Mouse (Mus musculus) G1E (cell line): ENCODE data around the gene B4gat1. TPM values are rescaled to one million over a fixed set of nuclear protein-coding genes. Genes with fewer than 3 reads are reported as not detected.

Experiments used
- ATAC-seq: 2 replicates; pipeline ENCODE4 v1.8.0; 2016; ENCODE audit warnings: mild to moderate bottlenecking; ENCODE audit not compliant: insufficient number of reproducible peaks, poor library complexity, low FRiP score, severe bottlenecking; ENCODE audit errors: extremely low read depth
- DNase-seq: peaks from one replicate; pipeline ENCODE4 v3.0.0; 2012; ENCODE audit warnings: low spot score
- H3K27me3 ChIP-seq: 2 replicates; pipeline ENCODE4 v1.6.1; 2012; ENCODE audit warnings: mild to moderate bottlenecking, low read length, inconsistent platforms; ENCODE audit not compliant: insufficient read depth
- H3K36me3 ChIP-seq: replicated peaks from 2 replicates; pipeline ENCODE3; 2012; ENCODE audit warnings: mild to moderate bottlenecking, inconsistent platforms
- H3K4me1 ChIP-seq: 2 replicates; pipeline ENCODE4 v1.6.1; 2012; ENCODE audit warnings: low read depth, low read length, inconsistent platforms, mixed read lengths; ENCODE audit not compliant: insufficient read depth
- H3K4me3 ChIP-seq: 2 replicates; pipeline ENCODE4 v1.5.1; 2012; ENCODE audit warnings: low read depth, mild to moderate bottlenecking, inconsistent platforms, low read length, moderate library complexity, mixed read lengths
- H3K9me3 ChIP-seq: replicated peaks from 2 replicates; pipeline ENCODE4 v1.6.1; 2012; ENCODE audit warnings: inconsistent platforms
- CTCF ChIP-seq: IDR thresholded peaks from 2 replicates; pipeline ENCODE4 v1.5.1; 2012; ENCODE audit warnings: low read depth, low read length, inconsistent platforms, mixed read lengths
- GATA1 ChIP-seq: IDR thresholded peaks from 2 replicates; pipeline ENCODE4 v1.6.1; 2012; ENCODE audit warnings: borderline replicate concordance, low read length, inconsistent platforms, mixed read lengths
- GATA2 ChIP-seq: IDR thresholded peaks from 2 replicates; pipeline ENCODE4 v1.6.1; 2012; ENCODE audit warnings: low read depth, low read length, inconsistent platforms, borderline replicate concordance
- POLR2AphosphoS5 ChIP-seq: IDR thresholded peaks from 2 replicates; pipeline ENCODE4 v1.6.1; 2012; ENCODE audit warnings: low read depth, low read length, inconsistent platforms; ENCODE audit not compliant: insufficient replicate concordance
- TAL1 ChIP-seq: conservative IDR thresholded peaks from 2 replicates; pipeline ENCODE4 v1.6.1; 2012; ENCODE audit warnings: low read depth, low read length, inconsistent platforms, mixed read lengths
- polyA plus RNA-seq: library from polyadenylated mRNA; stranded (reverse); fragments of >175 nt; gene quantifications from 2 replicates; pipeline ENCODE4 v1.2.3, GENCODE M21; 2012
- total RNA-seq, 2 experiments: library from RNA; stranded (forward) in 1 of 2; stranded (reverse) in 1 of 2; fragments of 200-1000 nt in 1 of 2; fragments of >200 nt in 1 of 2; fragmentation: Nextera tagmentation in 1 of 2; gene quantifications; 2 replicates each; pipeline ENCODE4 v1.2.3; 2014 to 2017

B4gat1 gene
- total and polyA plus RNA-seq, 3 experiments: 1.7 to 8.9 (median 7.2) TPM

DNA sequence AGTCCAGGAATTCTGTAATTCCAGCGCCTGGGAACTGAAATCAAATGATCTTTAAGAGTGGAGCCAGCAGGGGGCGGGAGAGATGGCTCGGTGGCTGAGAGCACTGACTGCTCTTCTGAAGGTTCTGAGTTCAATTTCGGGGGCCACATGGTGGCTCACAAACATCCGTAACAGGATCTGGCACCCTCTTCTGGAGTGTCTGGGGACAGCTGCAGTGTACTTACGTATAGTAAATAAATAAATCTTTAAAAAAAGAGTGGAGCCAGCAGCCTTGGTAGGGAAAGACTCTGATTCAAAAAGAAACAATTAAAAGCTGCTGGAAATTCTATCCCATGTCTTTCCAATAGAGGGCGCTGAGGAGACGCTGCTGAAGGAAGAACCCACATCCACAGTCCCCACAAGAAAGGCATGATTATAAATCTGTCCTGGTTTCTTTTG, 23.6 kb upstream of the B4gat1 start:
- no peak for TF ChIP-seq GATA2
- TF ChIP-seq CTCF: peak; percentile 70
- TF ChIP-seq POLR2AphosphoS5: no peak
- DNase-seq (peak; percentile 27), ATAC-seq (no peak)
- no peaks in the 10 kb centered on the region for H3K9me3 ChIP-seq
- H3K36me3 ChIP-seq: no peaks in the 10 kb centered on the region
- peaks cover 14% of the 10 kb centered on the region for H3K4me1 ChIP-seq
- peaks cover 18% of the 10 kb centered on the region for H3K27me3 ChIP-seq
- no peak overlapping the region for H3K4me3 ChIP-seq

DNA sequence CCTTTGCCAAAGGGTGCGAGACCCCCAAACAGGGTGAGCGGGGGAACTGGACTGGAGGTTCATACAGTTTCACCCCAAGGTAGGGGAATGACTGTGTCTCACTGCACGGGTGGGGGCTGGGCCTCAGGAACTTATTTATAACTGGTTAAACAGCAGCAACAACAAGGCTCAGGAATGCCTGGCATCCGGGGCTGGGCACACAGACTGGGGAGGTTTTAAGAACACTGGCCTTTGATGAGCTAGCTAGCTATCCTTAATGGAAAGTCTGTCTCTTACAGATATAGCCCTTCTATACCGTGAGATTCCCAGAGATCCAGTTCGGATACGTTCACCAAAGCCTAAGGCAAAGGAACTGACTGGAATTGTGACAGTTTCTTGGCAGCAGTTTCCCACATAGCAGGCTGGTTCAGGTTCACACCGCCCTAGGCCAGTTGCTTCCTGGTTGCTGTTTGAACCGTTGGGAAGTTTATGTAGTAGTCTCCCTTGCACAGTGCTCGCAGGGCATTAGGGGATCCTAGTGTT, 22.3 kb upstream of the B4gat1 start:
- Histone ChIP-seq H3K36me3 (no peaks in the 10 kb centered on the region), H3K4me3 (no peak overlapping the region), H3K9me3 (no peaks in the 10 kb centered on the region), H3K27me3 (peaks cover 18% of the 10 kb centered on the region), H3K4me1 (peaks cover 16% of the 10 kb centered on the region)
- DNase-seq (no peak), ATAC-seq (no peak)
- TF ChIP-seq CTCF: no peak
- no peak for TF ChIP-seq GATA2
- TF ChIP-seq POLR2AphosphoS5: no peak
- TF ChIP-seq TAL1: no peak
- TF ChIP-seq GATA1: no peak

DNA sequence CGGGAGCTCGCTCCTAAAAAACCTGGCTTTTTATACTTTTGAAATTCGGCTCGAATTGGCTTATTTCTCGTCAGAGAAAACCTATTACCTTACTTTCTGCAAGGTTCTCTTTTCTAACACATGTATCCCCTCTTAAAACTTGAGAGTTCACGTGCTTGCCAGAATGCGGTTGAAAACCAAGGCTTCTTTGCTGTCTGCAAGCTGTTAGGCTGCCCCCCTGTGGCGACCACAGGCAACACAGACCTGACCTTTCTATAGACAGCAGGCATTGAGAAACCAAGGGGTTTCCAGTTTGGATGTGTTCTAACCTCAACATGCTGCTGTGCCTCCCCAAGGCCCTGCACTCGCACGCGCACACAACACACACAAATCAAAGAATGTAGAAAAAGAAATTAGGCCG, 21.8 kb upstream of the B4gat1 start:
- no peak for TF ChIP-seq GATA2
- TF ChIP-seq GATA1: no peak
- no peak for TF ChIP-seq TAL1
- peak; percentile 63 for TF ChIP-seq CTCF
- TF ChIP-seq POLR2AphosphoS5: no peak
- ATAC-seq: no peak
- Histone ChIP-seq H3K9me3 (no peaks in the 10 kb centered on the region), H3K27me3 (peaks cover 18% of the 10 kb centered on the region), H3K4me1 (peaks cover 16% of the 10 kb centered on the region), H3K36me3 (no peaks in the 10 kb centered on the region), H3K4me3 (no peak overlapping the region)
- DNase-seq: peak; percentile 38

DNA sequence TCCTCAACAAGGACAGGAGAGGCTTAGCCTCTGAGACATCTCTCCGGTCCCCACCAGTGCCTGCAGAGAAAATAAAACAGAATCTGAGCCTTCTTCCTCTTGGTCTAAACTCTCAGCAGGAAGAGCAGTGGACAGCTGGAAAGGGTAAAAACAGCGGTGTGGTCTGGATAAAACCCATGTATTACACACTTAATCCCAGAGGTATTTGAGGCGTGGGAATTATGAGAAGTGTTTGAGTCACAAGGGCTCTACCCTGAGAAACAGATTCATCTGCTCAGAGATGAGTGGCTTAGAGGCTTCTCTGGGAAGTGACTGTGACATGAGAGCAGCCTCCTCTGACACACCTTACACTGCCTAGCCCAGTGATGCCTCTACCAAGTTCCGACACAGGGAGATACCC, 21.0 kb upstream of the B4gat1 start:
- Histone ChIP-seq H3K9me3 (no peaks in the 10 kb centered on the region), H3K36me3 (no peaks in the 10 kb centered on the region), H3K27me3 (peaks cover 16% of the 10 kb centered on the region), H3K4me3 (no peak overlapping the region), H3K4me1 (peaks cover 18% of the 10 kb centered on the region)
- ATAC-seq: no peak
- no peak for DNase-seq
- TF ChIP-seq GATA1: no peak
- TF ChIP-seq TAL1: no peak

DNA sequence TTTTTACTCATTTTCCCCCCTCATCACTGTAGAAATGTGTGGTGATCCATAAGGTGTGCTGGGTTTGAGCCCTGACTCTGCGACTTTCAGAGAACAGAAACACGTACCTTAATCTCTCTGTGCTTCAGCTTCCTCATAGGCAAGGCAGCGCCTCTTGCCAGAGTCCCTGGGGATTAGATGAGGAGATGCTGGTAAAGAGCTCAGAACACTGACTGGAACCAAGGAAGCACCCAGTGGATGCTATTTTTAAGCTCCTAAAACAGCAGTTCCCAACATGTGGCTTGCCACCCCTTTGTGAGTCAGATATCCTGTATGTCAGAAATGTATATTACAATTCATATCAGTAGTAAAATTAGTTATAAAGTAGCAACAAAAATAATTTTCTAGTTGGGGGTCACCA, 20.4 kb upstream of the B4gat1 start:
- H3K4me3 ChIP-seq: no peak overlapping the region
- H3K27me3 ChIP-seq: peaks cover 15% of the 10 kb centered on the region
- H3K36me3 ChIP-seq: no peaks in the 10 kb centered on the region
- no peak for DNase-seq
- TF ChIP-seq TAL1 (no peak), GATA1 (no peak), GATA2 (no peak), CTCF (no peak), POLR2AphosphoS5 (no peak)
- H3K4me1 ChIP-seq: peaks cover 21% of the 10 kb centered on the region
- no peak for ATAC-seq
- no peaks in the 10 kb centered on the region for H3K9me3 ChIP-seq

DNA sequence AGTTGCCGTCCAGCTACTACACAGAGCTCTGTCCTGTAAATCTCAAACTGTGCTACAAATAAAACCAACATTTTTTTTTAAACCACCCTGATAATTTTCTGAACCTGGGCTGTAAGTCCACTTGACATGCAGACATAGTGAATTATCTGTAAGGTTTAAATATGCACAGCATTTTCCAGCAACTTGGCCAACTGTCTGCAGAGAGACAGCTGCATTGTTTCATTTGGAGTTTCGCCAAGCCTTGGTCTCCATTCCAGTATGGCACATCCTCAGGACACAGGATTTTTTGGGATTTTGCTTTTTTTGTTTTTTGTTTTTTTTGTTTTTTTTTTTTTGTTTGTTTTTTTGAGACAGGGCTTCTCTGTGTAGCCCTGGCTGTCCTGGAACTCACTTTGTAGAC, 17.2 kb upstream of the B4gat1 start:
- Histone ChIP-seq H3K36me3 (peaks cover 11% of the 10 kb centered on the region), H3K4me3 (no peak overlapping the region), H3K9me3 (no peaks in the 10 kb centered on the region), H3K4me1 (peaks cover 33% of the 10 kb centered on the region), H3K27me3 (peaks cover 6% of the 10 kb centered on the region)
- ATAC-seq (no peak), DNase-seq (no peak)
- TF ChIP-seq CTCF (no peak), TAL1 (no peak), GATA2 (no peak), POLR2AphosphoS5 (no peak), GATA1 (no peak)

DNA sequence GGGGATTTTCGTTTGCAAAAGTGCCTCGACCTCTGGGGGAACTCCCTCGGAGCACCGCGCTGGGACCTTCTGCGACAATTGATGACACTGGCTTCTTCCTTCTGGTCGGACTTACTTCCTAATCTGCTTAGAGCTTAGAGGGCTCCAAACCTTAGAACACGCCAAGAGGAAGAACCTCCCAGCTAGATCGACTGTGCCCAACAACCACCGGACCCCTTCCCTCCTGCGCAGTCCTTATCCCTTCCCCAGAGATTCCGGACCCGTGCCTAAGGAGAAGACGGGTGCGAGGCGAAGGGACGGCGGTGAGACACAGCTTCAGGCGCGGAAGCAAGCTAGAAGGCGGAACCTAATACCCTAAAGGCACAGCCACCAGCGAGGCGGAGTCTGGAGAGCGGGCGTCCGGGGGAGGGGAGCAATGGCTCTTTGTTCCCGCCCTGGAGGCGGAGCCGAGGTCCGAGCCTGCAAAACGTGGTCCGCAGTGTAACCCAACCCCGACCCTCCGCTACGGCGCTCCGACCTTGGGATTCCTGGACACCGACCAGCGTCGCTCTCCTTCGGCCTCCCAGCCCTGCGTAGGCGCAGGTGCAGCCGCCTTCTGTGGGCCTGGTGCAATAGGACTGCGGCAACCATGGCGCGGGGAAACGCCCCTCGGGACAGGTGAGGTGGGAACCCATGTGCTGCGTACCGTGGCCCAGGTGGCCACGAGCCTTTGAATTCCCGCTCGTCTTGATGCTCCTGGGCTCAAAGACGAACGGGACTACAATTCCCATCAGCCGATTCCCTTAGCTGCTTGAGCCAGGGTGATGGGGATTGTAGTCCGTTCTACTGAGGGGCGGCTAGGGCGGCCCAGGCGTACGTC, 14.8 kb upstream of the B4gat1 start, which contains the start of gene Slc29a2:
Gene Slc29a2, plus strand, starts transcription at position 240 of the 859 bp plus-strand sequence.
- Histone ChIP-seq H3K27me3 (peaks cover under 1% of the 10 kb centered on the region), H3K36me3 (peaks cover 34% of the 10 kb centered on the region), H3K4me3 (peak within 1 kb of the TSS; percentile 84), H3K9me3 (no peaks in the 10 kb centered on the region), H3K4me1 (peaks cover 28% of the 10 kb centered on the region)
- ATAC-seq (peak; percentile 83), DNase-seq (peak; percentile 95)
- TF ChIP-seq GATA1 (no peak), TAL1 (no peak), POLR2AphosphoS5 (no peak), CTCF (no peak), GATA2 (no peak)
